Mouse (Mus musculus): ENCODE measurements at regions not wholly inside any gene's neighbourhood (a gene's known extent, or its start where the extent isn't known, plus 50 kb on each side); places are given as distances from the start of the nearest gene placed in this dataset.

DNA sequence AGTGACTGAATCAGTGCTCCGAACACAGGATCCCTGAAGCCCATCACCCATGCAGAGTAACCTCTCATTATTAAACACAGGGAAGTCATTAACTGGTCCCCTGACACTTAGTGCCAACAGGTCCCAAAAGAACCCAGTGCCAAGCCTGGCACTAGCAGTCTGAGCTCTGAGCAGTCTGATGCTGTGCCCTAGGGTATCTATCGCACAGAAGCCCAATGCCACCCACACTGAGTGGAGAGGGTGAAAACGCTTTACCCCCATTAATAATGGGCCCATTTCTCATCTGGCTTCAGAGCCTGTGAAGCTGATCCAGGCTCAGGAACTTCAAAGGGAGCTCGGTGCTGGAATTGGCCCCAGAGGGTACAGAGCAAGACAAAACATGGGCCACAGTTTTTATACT is 272.8 kb downstream of the Mycn start:
- TF ChIP-seq POLR2A (IDR thresholded peaks at IDR 0.05; ENCODE audit: extremely low read depth, insufficient read depth, low read length): no peak
- TF ChIP-seq CTCF (IDR thresholded peaks at IDR 0.05; ENCODE audit: low read depth, low read length): no peak
